Mouse (Mus musculus) macrophage (primary cell): ENCODE results near the gene Klk11. TPM values are rescaled to one million over a fixed set of nuclear protein-coding genes. Genes with fewer than 3 reads are reported as not detected.

Source experiments
- H3K27ac ChIP-seq: fragments of 350-480 bp; formaldehyde crosslinking; 2 replicates; pipeline ENCODE4 v1.9.0; 2021
- H3K36me3 ChIP-seq: fragments of 350-480 bp; formaldehyde crosslinking; 2 replicates; pipeline ENCODE4 v1.9.0; 2021; ENCODE audit errors: inconsistent target
- H3K4me3 ChIP-seq: fragments of 350-480 bp; formaldehyde crosslinking; 2 replicates; pipeline ENCODE4 v1.9.0; 2021; ENCODE audit errors: inconsistent target
- H3K79me2 ChIP-seq: fragments of 350-480 bp; formaldehyde crosslinking; 2 replicates; pipeline ENCODE4 v1.9.0; 2021; ENCODE audit errors: inconsistent target
- WGBS: methylation state at CpG from one replicate; pipeline ENCODE4 v1.1.7; 2026; ENCODE audit warnings: inconsistent platforms; ENCODE audit not compliant: missing documents; 5-methylcytosine and 5-hydroxymethylcytosine counted together
- polyA plus RNA-seq: library from polyadenylated mRNA; stranded (reverse); fragments of 250-400 nt; gene quantifications from 3 replicates; pipeline ENCODE4 v1.2.4, GENCODE M21; 2018; ENCODE audit warnings: inconsistent platforms
- total RNA-seq, 78 experiments: library from RNA; depleted of rRNA; stranded (reverse); fragments of 250-400 nt; gene quantifications; 1 replicate in 9 of 78; 2 replicates in 24 of 78; 3 replicates in 43 of 78; 4 replicates in 2 of 78; pipeline ENCODE4 v1.2.4; 2018; ENCODE audit warnings: inconsistent platforms in 56 of 78

The Klk11 gene
- total RNA-seq (2018; cell fraction: chromatin; rRNA removed), result not detected
- not detected for total RNA-seq (2018; cell fraction: cytosol; rRNA removed)
- not detected for total RNA-seq (2018; cell fraction: nucleus; rRNA removed)
- polyA plus RNA-seq, result not detected in 3 replicates

DNA sequence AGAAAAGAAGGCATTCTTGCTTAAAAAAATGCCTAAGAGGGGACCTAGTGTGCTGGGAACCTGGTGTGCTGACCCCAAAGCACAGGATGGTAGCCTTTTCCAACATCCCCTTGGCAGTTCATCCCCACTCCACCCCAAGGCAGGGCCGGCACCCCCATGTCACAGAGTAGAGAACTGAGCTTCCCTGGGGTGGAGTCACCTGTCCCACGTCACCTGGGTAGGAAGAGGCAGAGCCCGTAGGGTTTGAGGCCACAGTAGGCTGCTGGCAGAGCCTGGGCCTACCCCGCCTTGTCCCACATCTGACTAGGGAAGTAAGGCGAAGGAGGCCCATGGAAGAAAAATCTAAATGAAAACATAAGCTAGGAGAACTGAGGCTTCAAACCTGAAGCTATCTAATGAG, at the start of gene Klk11:
TSS of gene Klk11 (plus strand) at position 241 of the 400 bp plus-strand sequence.
- no peaks in the 10 kb centered on the region for H3K79me2 ChIP-seq
- WGBS, result 96% methylated on average over 5 of the region's 5 CpGs
- H3K27ac ChIP-seq, result no peak within 1 kb of the TSS
- no peak within 1 kb of the TSS for H3K4me3 ChIP-seq
- H3K36me3 ChIP-seq, result no peaks in the 10 kb centered on the region

DNA sequence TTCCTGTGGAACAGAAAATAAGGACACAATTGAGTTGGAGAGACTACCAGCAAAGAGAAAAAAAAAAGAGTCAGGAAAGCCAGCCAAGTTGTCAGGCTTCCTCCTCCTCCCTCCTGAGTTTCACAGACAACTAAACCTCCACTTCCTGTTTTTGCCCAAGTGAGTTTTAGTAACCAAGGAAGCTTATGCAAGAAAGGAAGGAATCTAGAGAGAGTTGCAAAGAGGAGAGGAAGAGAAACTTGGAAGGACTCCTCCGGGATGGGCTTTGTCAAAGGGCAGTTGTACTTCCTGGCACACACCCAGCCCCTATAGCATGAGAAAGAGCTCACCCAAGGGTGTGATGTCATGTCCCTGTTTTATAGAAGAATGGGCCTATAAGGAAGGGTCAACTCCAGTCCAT, 26.6 kb upstream of the Klk11 start:
- 0 out of 2 replicates have a peak overlapping the region, but pooled peaks have one; percentile 8 for H3K27ac ChIP-seq

DNA sequence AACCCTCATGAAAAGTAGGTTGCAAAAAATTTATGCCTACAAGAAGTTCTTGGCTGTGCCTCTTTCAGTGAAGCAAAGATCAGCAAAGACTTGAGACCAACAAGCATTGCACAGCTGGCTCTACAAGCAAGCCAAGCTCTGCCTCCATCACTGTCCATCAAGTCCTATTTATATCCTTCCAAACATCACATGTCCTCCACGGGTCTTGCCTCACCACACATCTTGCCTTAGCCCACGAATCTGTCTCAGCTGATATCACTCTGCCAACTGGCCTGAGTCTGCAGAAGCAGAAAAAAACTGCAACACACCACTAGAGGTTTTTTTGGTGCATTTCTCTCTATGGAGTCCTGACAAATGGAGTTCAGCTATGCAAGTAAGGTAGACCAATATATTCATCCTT, 21.6 kb upstream of the Klk11 start:
- Histone ChIP-seq H3K36me3 (no peaks in the 10 kb centered on the region), H3K27ac (no peak overlapping the region), H3K79me2 (no peaks in the 10 kb centered on the region), H3K4me3 (no peak overlapping the region)
- WGBS, result 6% methylated on average over 2 of the region's 2 CpGs

More for the DNA sequence above, 26.6 kb upstream of the Klk11 start:
- H3K79me2 ChIP-seq, result no peaks in the 10 kb centered on the region
- no peaks in the 10 kb centered on the region for H3K36me3 ChIP-seq
- no peak overlapping the region for H3K4me3 ChIP-seq
- 0% methylated on average over 1 of the region's 1 CpGs for WGBS

DNA sequence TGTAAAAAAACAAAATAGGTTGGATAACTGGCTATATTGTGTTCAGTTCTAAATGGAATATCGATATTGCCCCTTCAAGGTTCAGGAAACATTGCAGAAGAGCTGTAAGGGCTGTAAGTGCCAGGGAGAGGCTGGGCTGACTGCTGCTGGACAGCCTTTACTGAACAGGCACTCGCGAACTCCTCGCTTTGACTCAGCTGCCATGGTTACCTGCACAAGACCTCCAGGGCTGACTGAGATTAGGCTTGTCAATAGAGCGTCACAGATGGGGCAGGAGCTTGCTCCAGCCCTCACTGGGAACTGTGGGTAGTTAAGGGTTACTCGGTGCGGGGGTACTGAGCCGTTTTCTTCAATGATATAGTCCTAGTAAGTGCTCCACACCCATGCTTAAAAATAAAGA, 7.9 kb upstream of the Klk11 start:
- 72% methylated on average over 8 of the region's 8 CpGs for WGBS
- no peaks in the 10 kb centered on the region for H3K79me2 ChIP-seq
- H3K27ac ChIP-seq, result no peak overlapping the region
- no peak overlapping the region for H3K4me3 ChIP-seq
- H3K36me3 ChIP-seq, result no peaks in the 10 kb centered on the region

DNA sequence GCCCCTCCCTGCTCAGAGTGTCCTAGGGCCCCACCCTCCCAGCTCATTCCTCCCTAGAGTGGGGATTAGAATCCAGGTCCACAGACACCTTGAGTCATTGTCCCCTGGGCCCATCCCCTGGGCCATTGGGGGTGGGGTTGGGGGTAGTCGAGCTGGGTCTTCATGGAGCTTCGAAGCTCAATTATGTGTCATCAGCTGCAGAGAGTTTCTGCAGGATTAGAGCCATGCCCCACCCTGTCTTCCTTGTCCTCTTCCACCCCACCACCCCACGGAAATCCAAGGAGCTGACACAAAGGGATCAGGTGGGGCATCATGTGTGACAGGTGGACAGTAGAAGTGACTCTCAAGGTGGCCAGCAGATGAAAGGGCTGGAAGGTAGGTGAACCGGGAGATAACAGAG, 5.8 kb upstream of the Klk11 start, which contains the start of gene Klk12:
TSS of gene Klk12 (plus strand) at position 301 of the 400 bp plus-strand sequence.
- Histone ChIP-seq H3K4me3 (no peak within 1 kb of the TSS), H3K79me2 (no peaks in the 10 kb centered on the region), H3K27ac (no peak within 1 kb of the TSS), H3K36me3 (no peaks in the 10 kb centered on the region)
- 87% methylated on average over 4 of the region's 4 CpGs for WGBS

DNA sequence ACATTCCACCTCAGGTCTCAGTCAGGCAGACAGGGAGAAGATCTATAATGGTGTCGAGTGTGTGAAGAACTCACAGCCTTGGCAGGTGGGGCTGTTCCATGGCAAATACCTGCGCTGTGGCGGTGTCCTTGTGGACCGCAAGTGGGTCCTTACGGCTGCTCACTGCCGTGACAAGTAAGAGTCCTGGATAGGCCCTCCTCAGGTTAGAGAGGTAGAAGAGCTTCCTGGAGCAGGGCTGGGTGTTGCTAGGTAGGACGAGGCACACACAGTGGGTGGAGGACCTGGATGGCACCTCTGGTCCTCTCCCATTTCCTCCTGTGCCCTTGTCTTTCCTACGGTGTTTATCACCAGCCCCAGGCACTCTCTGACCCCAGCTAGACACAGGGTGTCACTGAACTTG, 4.8 kb upstream of the Klk11 start:
- H3K79me2 ChIP-seq, result no peaks in the 10 kb centered on the region
- H3K4me3 ChIP-seq, result no peak overlapping the region
- WGBS, result 91% methylated on average over 8 of the region's 8 CpGs
- no peak overlapping the region for H3K27ac ChIP-seq
- no peaks in the 10 kb centered on the region for H3K36me3 ChIP-seq

DNA sequence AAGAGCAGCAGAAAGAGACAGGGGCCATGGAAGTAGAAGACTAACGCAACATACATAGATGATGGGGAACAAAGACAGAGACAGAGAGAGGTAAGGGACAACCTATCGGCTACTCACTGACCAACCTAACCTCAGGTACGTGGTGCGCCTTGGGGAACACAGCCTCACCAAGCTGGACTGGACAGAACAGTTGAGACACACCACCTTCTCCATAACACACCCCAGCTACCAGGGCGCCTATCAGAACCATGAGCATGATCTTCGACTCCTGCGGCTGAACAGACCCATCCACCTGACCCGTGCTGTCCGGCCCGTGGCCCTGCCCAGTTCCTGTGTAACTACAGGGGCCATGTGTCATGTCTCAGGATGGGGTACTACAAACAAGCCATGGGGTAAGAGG, 3.7 kb upstream of the Klk11 start:
- H3K27ac ChIP-seq, result no peak overlapping the region
- H3K79me2 ChIP-seq, result no peaks in the 10 kb centered on the region
- WGBS, result 96% methylated on average over 10 of the region's 10 CpGs
- no peak overlapping the region for H3K4me3 ChIP-seq
- H3K36me3 ChIP-seq, result no peaks in the 10 kb centered on the region

DNA sequence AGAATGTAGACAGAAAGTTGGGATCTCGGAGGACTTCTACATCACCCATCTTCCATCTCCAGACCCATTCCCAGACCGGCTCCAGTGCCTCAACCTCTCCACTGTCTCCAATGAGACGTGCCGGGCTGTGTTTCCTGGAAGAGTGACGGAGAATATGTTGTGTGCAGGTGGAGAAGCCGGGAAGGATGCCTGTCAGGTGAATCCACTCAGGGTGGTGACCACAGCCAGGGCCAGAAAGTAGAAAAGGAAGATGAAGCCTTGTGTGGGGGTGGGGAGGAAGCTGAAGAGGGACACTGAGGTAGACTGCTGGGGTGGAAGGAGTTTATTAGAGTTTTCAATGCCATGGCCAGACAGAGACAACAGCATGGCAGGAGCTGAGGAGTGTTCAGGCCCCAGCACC, 2.5 kb upstream of the Klk11 start:
- Histone ChIP-seq H3K36me3 (no peaks in the 10 kb centered on the region), H3K79me2 (no peaks in the 10 kb centered on the region), H3K4me3 (no peak overlapping the region), H3K27ac (no peak overlapping the region)
- 97% methylated on average over 6 of the region's 6 CpGs for WGBS

DNA sequence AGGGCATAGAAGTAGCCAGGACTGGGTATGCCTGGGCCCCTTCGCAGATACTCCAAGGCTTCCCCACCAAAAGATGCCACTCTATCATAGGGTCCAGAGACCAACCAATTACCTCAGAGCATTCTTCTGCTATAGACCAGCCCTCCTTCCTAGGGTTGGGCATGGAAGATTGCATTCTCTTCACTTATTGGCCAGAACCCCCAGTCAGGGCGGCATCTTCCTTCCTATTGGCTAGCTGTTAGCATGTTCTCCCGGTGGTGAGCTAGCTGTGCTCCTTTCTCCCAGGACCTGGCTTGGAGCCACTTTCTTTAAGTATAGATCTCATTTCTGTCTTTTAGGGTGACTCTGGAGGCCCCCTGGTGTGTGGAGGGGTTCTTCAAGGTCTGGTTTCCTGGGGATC, 1.5 kb upstream of the Klk11 start:
- Histone ChIP-seq H3K27ac (no peak overlapping the region), H3K4me3 (no peak overlapping the region), H3K79me2 (no peaks in the 10 kb centered on the region), H3K36me3 (no peaks in the 10 kb centered on the region)
- 81% methylated on average over 3 of the region's 3 CpGs for WGBS

DNA sequence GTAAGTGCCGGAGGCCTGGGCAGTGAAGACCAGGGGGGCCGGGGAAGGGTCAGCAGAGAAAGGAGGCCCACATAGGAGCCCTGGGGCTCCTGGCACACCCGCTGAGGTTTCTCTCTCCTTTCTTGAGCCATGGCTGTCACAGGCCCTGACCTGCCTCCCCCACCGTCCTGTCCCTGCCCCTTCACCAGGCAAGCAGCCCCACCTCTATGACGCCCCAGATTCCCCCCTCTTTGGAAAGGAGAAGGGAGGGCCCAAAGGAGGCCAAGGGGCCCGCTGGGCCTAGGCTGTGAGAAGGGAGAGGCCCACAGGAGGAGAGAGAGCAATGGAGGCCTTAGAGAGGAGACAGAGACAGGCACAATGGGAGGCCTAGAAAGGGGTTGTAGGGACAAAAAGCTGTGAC, 398 bp downstream of the Klk11 start:
- no peaks in the 10 kb centered on the region for H3K36me3 ChIP-seq
- H3K27ac ChIP-seq, result no peak overlapping the region
- WGBS, result 86% methylated on average over 6 of the region's 6 CpGs
- H3K79me2 ChIP-seq, result no peaks in the 10 kb centered on the region
- H3K4me3 ChIP-seq, result no peak overlapping the region

DNA sequence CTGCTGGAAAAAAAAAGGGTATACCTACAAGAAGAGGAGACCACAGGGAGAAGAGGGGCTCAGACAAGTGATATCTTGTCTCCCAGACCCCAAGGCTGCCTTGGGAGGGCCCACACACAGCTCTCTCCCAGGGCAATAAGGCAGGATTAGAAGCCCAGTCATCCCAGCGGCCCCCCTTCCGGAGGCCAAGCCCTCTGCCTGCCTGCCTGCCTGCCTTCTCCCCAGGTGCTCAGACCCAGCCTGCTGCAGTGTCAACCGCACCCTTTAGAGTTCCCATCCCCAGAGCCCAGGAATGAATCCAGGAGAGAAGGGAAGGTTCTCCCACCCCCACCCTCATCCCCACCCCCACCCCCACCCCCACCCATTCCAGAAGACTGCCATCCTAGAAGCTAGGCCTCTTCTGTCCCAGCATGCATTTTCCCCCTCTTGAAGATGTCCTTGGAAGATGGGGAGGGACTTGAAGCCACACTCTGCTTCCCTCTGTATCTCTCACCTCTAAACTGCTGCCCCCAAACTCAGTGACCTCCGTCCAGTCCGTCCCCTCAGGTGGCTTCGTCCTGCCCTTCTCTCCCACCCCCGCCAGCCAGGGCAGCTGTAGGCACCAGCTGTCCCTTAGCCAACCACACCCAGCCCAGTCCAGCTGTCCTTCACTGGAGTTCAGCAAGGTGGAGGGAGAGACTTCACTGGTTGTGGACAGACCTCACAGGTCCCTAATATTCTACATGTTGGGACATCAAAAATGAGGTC, 1.1 kb downstream of the Klk11 start:
- H3K27ac ChIP-seq, result no peak overlapping the region
- no peaks in the 10 kb centered on the region for H3K79me2 ChIP-seq
- H3K36me3 ChIP-seq, result no peaks in the 10 kb centered on the region
- WGBS, result 84% methylated on average over 7 of the region's 7 CpGs
- no peak overlapping the region for H3K4me3 ChIP-seq

DNA sequence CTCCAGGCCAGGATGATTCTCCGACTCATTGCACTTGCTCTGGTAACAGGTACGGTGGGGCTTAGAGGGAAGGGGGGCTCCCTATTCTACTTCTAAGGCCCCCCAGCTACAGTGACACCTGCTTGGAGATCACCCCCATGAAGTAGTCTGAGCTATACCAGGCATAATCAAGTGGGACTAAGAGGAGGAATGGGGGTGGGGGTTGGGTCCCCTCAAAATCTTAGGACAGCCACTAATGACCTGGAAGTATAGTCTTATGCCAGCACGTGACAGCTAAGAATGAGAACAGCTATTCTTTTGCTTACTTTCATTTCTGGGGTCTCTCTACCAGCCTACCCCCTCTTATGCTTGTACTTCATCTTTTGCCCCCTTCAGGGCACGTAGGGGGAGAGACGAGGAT, 2.1 kb downstream of the Klk11 start:
- WGBS, result 89% methylated on average over 5 of the region's 5 CpGs

DNA sequence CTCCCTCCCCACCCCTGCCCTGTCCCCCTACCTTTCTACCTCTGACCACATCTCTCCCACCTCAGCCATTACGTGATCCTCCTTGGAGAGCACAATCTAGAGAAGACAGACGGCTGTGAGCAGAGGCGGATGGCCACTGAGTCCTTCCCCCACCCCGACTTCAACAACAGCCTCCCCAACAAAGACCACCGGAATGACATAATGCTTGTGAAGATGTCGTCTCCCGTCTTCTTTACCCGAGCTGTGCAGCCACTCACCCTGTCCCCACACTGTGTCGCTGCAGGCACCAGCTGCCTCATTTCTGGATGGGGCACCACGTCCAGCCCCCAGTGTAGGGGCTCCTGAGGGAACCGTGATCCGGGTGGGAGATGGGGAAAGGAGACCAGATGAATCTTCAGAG, 3.0 kb downstream of the Klk11 start:
- no peaks in the 10 kb centered on the region for H3K36me3 ChIP-seq
- WGBS, result 90% methylated on average over 12 of the region's 12 CpGs
- no peaks in the 10 kb centered on the region for H3K79me2 ChIP-seq
- H3K27ac ChIP-seq, result no peak overlapping the region
- no peak overlapping the region for H3K4me3 ChIP-seq

More for the DNA sequence above, 2.1 kb downstream of the Klk11 start:
- H3K36me3 ChIP-seq, result no peaks in the 10 kb centered on the region
- no peak overlapping the region for H3K4me3 ChIP-seq
- H3K79me2 ChIP-seq, result no peaks in the 10 kb centered on the region
- no peak overlapping the region for H3K27ac ChIP-seq

DNA sequence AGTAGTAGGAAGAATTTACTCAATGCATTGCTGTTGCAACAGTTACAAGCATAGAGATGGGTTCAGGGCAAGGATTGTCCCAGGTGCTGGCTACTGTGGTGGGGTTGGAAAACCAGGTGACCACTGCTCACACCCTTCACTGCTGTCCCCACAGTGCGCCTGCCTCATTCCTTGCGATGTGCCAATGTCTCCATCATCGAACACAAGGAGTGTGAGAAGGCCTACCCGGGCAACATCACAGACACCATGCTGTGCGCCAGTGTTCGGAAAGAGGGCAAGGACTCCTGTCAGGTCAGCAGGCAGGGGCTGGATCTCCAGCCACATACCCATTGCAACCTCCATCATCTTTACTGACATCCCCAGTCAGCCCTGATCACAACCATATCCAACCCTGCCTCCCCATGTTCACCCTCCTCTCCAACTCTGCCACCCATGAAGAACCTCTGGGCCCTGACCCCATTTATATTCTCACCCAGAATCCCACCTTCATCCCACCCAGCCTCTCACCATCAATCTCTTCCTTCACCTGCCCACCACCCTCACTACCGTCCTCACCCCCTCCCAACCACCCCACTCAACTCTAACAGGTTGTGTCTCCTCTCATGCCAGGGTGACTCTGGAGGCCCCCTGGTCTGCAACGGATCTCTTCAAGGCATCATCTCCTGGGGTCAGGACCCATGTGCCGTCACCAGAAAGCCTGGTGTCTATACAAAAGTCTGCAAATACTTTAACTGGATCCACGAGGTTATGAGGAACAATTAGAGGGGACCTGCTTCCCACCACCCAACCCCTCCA, 4.0 kb downstream of the Klk11 start:
- Histone ChIP-seq H3K27ac (no peak overlapping the region), H3K79me2 (no peaks in the 10 kb centered on the region), H3K4me3 (no peak overlapping the region), H3K36me3 (no peaks in the 10 kb centered on the region)
- 90% methylated on average over 10 of the region's 10 CpGs for WGBS

DNA sequence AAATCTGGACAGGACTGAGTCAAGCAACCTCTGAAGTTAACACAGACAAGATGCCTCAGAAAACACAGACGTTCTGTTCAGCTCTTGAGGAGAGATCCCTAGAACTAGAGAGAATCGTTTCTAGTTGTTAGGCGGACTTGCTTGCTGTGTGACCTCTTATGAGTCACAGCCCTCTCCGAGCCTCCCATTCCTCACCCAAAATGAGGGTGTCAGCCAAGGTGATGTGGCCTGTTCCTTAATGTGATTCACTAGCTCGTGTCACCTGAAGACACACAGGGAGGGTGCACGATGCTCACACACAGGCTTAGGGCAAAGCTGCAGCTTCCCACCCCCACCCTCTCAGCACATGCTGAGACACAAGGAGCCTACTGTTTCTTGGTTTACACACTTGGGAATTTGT, 5.8 kb downstream of the Klk11 start:
- Histone ChIP-seq H3K36me3 (no peaks in the 10 kb centered on the region), H3K4me3 (no peak overlapping the region), H3K27ac (no peak overlapping the region), H3K79me2 (no peaks in the 10 kb centered on the region)
- WGBS, result 77% methylated on average over 6 of the region's 6 CpGs
